Mouse (Mus musculus): Measurements from ENCODE around the gene Nme9.

Gene Nme9

DNA sequence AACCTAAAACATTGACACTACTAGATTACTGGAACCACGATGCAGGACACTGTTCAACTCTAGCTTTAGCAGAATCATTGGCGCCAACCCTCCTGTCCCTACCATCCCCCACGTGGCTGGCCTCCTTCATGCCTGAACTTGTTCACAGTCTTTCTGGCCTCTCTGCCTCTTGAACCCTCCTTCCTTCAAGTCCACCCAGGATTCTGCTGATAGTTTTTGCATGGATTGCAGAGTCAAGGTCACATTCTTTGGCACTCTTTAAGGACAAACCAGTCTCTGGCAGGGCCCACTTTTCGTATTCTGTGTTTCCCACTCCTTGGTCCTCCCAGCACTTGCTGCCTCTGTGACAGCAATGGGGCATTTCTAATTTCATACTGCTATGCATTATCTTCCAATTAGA, 31.9 kb downstream of the Nme9 start:
- no peak for DNase-seq (ENCODE audit: low spot score in 2 of 2)

- DNase-seq (ENCODE audit: low spot score in 2 of 2), result no peak
Observed at GRCm38 (mm10) chr9:99484632-99485031, 33.4 kb downstream of the Nme9 start.

GRCm38 (mm10) chr9:99485144-99485543, 33.9 kb downstream of the Nme9 start:
- DNase-seq (ENCODE audit: low spot score in 2 of 2), result no peak

- no peak for DNase-seq (ENCODE audit: low spot score in 2 of 2)
Observed at GRCm38 (mm10) chr9:99487126-99487695, 35.9 kb downstream of the Nme9 start.

DNA sequence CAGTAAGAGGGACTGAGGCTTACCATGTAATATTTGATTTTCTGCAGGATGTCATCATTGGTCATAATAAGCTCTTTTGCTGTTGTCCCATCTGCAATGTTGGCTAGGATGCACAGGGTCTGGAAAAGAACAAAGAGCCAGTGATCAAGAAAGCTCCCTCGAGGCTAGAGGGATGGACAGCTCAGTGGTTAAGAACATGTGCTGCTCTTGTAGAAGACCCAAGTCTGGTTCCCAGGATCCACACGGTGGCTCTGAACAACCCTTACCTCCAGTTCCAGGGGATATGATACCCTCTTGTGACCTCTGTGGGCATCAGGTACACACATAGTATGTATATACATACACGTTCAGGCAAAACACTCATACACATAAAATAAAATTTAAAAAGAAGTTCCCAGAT, 36.6 kb downstream of the Nme9 start:
- DNase-seq (ENCODE audit: low spot score in 2 of 2), result no peak

- DNase-seq (ENCODE audit: low spot score in 2 of 2), result no peak
Observed at GRCm38 (mm10) chr9:99491050-99491449, 39.8 kb downstream of the Nme9 start.

GRCm38 (mm10) chr9:99492634-99493200, 41.4 kb downstream of the Nme9 start:
- no peak for DNase-seq (ENCODE audit: low spot score in 2 of 2)

GRCm38 (mm10) chr9:99499336-99499735, 48.1 kb downstream of the Nme9 start:
- DNase-seq (ENCODE audit: low spot score in 2 of 2), result no peak

GRCm38 (mm10) chr9:99505875-99506274, 54.6 kb downstream of the Nme9 start:
- DNase-seq (ENCODE audit: low spot score in 2 of 2), result no peak

Measured in spleen, postnatal 4 days (tissue).